Mouse (Mus musculus) lung, postnatal 0 days (tissue): ENCODE measurements around the gene Olfr804. TPM values are rescaled to one million over a fixed set of nuclear protein-coding genes. Genes with fewer than 3 reads are reported as not detected.

Experiments
- ATAC-seq: fragments of 200-750 bp; cut with Nextera tagmentation; 2 replicates; pipeline ENCODE4 v1.8.0; 2017; ENCODE audit warnings: moderate library complexity
- DNase-seq: peaks from one replicate; pipeline ENCODE4 v3.0.0-alpha.2; 2016; ENCODE audit warnings: low spot score
- H3K27ac ChIP-seq: fragments of 300-500 bp; sonication (generic); 2 replicates; pipeline ENCODE4 v1.5.1; 2014; ENCODE audit warnings: antibody characterized with exemption, mild to moderate bottlenecking, low read length, mixed read lengths
- H3K27me3 ChIP-seq: fragments of 300-500 bp; sonication (generic); replicated peaks from 2 replicates; pipeline ENCODE4 v1.6.1; 2014; ENCODE audit warnings: low read length, mixed read lengths; ENCODE audit not compliant: insufficient read depth
- H3K36me3 ChIP-seq: fragments of 300-500 bp; sonication (generic); 2 replicates; pipeline ENCODE4 v1.6.1; 2014; ENCODE audit warnings: low read length, mixed read lengths; ENCODE audit not compliant: insufficient read depth
- H3K4me1 ChIP-seq: fragments of 300-500 bp; sonication (generic); 2 replicates; pipeline ENCODE4 v1.6.1; 2014; ENCODE audit warnings: antibody characterized with exemption, low read depth, low read length, mixed read lengths; ENCODE audit not compliant: insufficient read depth
- H3K4me2 ChIP-seq: fragments of 300-500 bp; sonication (generic); replicated peaks from 2 replicates; pipeline ENCODE4 v1.6.1; 2014; ENCODE audit warnings: low read depth, mild to moderate bottlenecking, low read length, moderate library complexity, mixed read lengths
- H3K4me3 ChIP-seq: fragments of 300-500 bp; sonication (generic); 2 replicates; pipeline ENCODE4 v1.5.1; 2014; ENCODE audit warnings: low read depth, low read length
- H3K9ac ChIP-seq: fragments of 300-500 bp; sonication (generic); replicated peaks from 2 replicates; pipeline ENCODE4 v1.6.1; 2014; ENCODE audit warnings: low read depth, mild to moderate bottlenecking
- H3K9me3 ChIP-seq: fragments of 300-500 bp; sonication (generic); 2 replicates; pipeline ENCODE4 v1.6.1; 2016; ENCODE audit warnings: low read length, mixed read lengths
- CTCF ChIP-seq: IDR thresholded peaks from 2 replicates; pipeline ENCODE4 v1.5.1; 2016; ENCODE audit warnings: antibody characterized with exemption, mild to moderate bottlenecking
- EP300 ChIP-seq: IDR thresholded peaks from 2 replicates; pipeline ENCODE4 v1.6.1; 2016; ENCODE audit warnings: antibody characterized with exemption, mild to moderate bottlenecking, control low read depth
- WGBS: fragments of 180-500 bp; shearing (Covaris S2); extraction: QIAGEN DNeasy Blood & Tissue Kit; methylation state at CpG from one replicate; pipeline ENCODE4 v1.1.7; 2014; 5-methylcytosine and 5-hydroxymethylcytosine counted together
- microRNA-seq: library from miRNA; unstranded; fragments of <30 nt; microRNA quantifications from one replicate; pipeline ENCODE4, GENCODE M21; 2016
- polyA plus RNA-seq: library from polyadenylated mRNA; unstranded; fragments of >200 nt; fragmentation: Nextera tagmentation; extraction: Ambion mirVana; gene quantifications from 2 replicates; pipeline ENCODE4 v1.2.1, GENCODE M21; 2015

Gene Olfr804
- polyA plus RNA-seq, 1 experiment from 2014 or later, result not detected

- no peak within 1 kb of the TSS for H3K9ac ChIP-seq
- no peak for TF ChIP-seq CTCF
- TF ChIP-seq EP300, result no peak
- DNase-seq (no peak), ATAC-seq (no peak)
- H3K36me3 ChIP-seq, result no peaks in the 10 kb centered on the region
- 66% methylated on average over 1 of the region's 1 CpGs for WGBS
- no peaks in the 10 kb centered on the region for H3K4me1 ChIP-seq
- H3K27ac ChIP-seq, result no peak within 1 kb of the TSS
- no peak within 1 kb of the TSS for H3K4me3 ChIP-seq
- H3K9me3 ChIP-seq, result no peaks in the 10 kb centered on the region
- H3K27me3 ChIP-seq, result no peaks in the 10 kb centered on the region
- no peak within 1 kb of the TSS for H3K4me2 ChIP-seq
These were observed 54.7 kb downstream of the Olfr804 start, which contains the start of gene Olfr807 for GRCm38 (mm10) chr10:129757693-129758092. Gene Olfr807, minus strand, starts transcription at chr10:129757793.

Small RNA genes within 50 kb of the gene (microRNA-seq; reads per million reads assigned to microRNA genes)
- not detected for gene Gm24485

Other genes starting within 250 kb of the Olfr804 start
- not detected in 2 replicates for gene Olfr787, start 241.3 kb upstream of the Olfr804 start, polyA plus RNA-seq
- gene Olfr788, start 232.2 kb upstream of the Olfr804 start, polyA plus RNA-seq, result not detected in 2 replicates
- gene Olfr789, start 218.5 kb upstream of the Olfr804 start, polyA plus RNA-seq, result not detected in 2 replicates
- gene Olfr790, start 204.7 kb upstream of the Olfr804 start, polyA plus RNA-seq, result not detected in 2 replicates
- gene Olfr791, start 181.4 kb upstream of the Olfr804 start, polyA plus RNA-seq, result not detected in 2 replicates
- not detected in 2 replicates for gene Olfr792, start 164.0 kb upstream of the Olfr804 start, polyA plus RNA-seq
- not detected in 2 replicates for gene Olfr794, start 135.6 kb upstream of the Olfr804 start, polyA plus RNA-seq
- gene Olfr796, start 90.6 kb upstream of the Olfr804 start, polyA plus RNA-seq, result not detected in 2 replicates
- not detected in 2 replicates for gene Olfr798, start 75.3 kb upstream of the Olfr804 start, polyA plus RNA-seq
- gene Olfr799, start 65.7 kb upstream of the Olfr804 start, polyA plus RNA-seq, result not detected in 2 replicates
- not detected in 2 replicates for gene Olfr800, start 45.5 kb upstream of the Olfr804 start, polyA plus RNA-seq
- not detected in 2 replicates for gene Olfr801, start 29.3 kb upstream of the Olfr804 start, polyA plus RNA-seq
- not detected in 2 replicates for gene Olfr802, start 15.0 kb upstream of the Olfr804 start, polyA plus RNA-seq
- gene Olfr803, start 8.9 kb upstream of the Olfr804 start, polyA plus RNA-seq, result not detected in 2 replicates
- gene Olfr805, start 26.2 kb downstream of the Olfr804 start, polyA plus RNA-seq, result not detected in 2 replicates
- gene Olfr806, start 38.7 kb downstream of the Olfr804 start, polyA plus RNA-seq, result not detected in 2 replicates
- not detected in 2 replicates for gene Olfr807, start 54.6 kb downstream of the Olfr804 start, polyA plus RNA-seq
- gene Olfr808, start 62.3 kb downstream of the Olfr804 start, polyA plus RNA-seq, result not detected in 2 replicates
- not detected in 2 replicates for gene Olfr809, start 71.4 kb downstream of the Olfr804 start, polyA plus RNA-seq
- gene Olfr810, start 91.7 kb downstream of the Olfr804 start, polyA plus RNA-seq, result not detected in 2 replicates
- not detected in 2 replicates for gene Olfr811, start 101.2 kb downstream of the Olfr804 start, polyA plus RNA-seq
- not detected in 2 replicates for gene Olfr812, start 142.9 kb downstream of the Olfr804 start, polyA plus RNA-seq
- gene Olfr813, start 152.2 kb downstream of the Olfr804 start, polyA plus RNA-seq, result not detected in 2 replicates
- gene Olfr814, start 176.6 kb downstream of the Olfr804 start, polyA plus RNA-seq, result not detected in 2 replicates
- not detected in 2 replicates for gene Olfr815, start 202.7 kb downstream of the Olfr804 start, polyA plus RNA-seq
- gene Olfr816, start 212.4 kb downstream of the Olfr804 start, polyA plus RNA-seq, result not detected in 2 replicates
- gene Olfr818, start 245.9 kb downstream of the Olfr804 start, polyA plus RNA-seq, result not detected in 2 replicates